7 mouse cellular contexts compared by ENCODE assay signal in genomic region chr3:147063578-147064442, GRCm38 (mm10).
DNase-seq lines count a peak whose midpoint lies in the region; ATAC-seq and TF ChIP-seq lines count a peak whose summit lies in the region.

No protein-coding gene starts in this region.

- intact Hi-C loops in left cerebral cortex, postnatal 14 days (cut with DNase I) = no loop called here

- H3K27me3 ChIP-seq in lung, embryonic 15.5 days = no peaks in the 10 kb centered on the region
- no peaks in the 10 kb centered on the region for H3K27me3 ChIP-seq in forebrain, embryonic 16.5 days (replicated peaks; ENCODE audit: control insufficient read depth, insufficient read depth, low read length)
- no peaks in the 10 kb centered on the region for H3K27me3 ChIP-seq in liver, postnatal 0 days (ENCODE audit: insufficient read depth, low read length)

- TF ChIP-seq CTCF in liver, postnatal 0 days (IDR thresholded peaks at IDR 0.05; ENCODE audit: low read depth) = no peak

- TF ChIP-seq EP300 in liver, postnatal 0 days (IDR thresholded peaks at IDR 0.05; ENCODE audit: low read depth) = no peak

- 42% methylated on average over 16 of the region's 16 CpGs for WGBS in lung, embryonic 15.5 days
- 20% methylated on average over 16 of the region's 16 CpGs for WGBS in forebrain, embryonic 16.5 days
- WGBS in liver, postnatal 0 days (ENCODE audit: insufficient replicate concordance) = 75% methylated on average over 16 of the region's 16 CpGs

- no peak for DNase-seq in lung, postnatal 25 days (ENCODE audit: low spot score)
- DNase-seq in left cerebral cortex, postnatal 14 days (ENCODE audit: low spot score in 2 of 2) = peak; percentile 36 to 78
- DNase-seq in skeletal muscle tissue, adult 2 months (ENCODE audit: low read depth, low spot score) = peak; percentile 23
- no peak for DNase-seq in liver, postnatal 0 days
- no peak for DNase-seq in layer of hippocampus, adult 8-10 months (ENCODE audit: low spot score in 2 of 2)

- H3K9me3 ChIP-seq in lung, embryonic 15.5 days = no peaks in the 10 kb centered on the region
- no peaks in the 10 kb centered on the region for H3K9me3 ChIP-seq in forebrain, embryonic 16.5 days (ENCODE audit: control insufficient read depth, low read length)
- H3K9me3 ChIP-seq in liver, postnatal 0 days (ENCODE audit: low read length) = no peaks in the 10 kb centered on the region

- no peak overlapping the region for H3K9ac ChIP-seq in lung, embryonic 15.5 days
- no peak overlapping the region for H3K9ac ChIP-seq in forebrain, embryonic 16.5 days (replicated peaks; ENCODE audit: low read depth, low read length)
- H3K9ac ChIP-seq in liver, postnatal 0 days (replicated peaks) = no peak overlapping the region

- no peaks in the 10 kb centered on the region for H3K36me3 ChIP-seq in lung, embryonic 15.5 days
- no peaks in the 10 kb centered on the region for H3K36me3 ChIP-seq in forebrain, embryonic 16.5 days (ENCODE audit: control insufficient read depth, insufficient read depth)
- H3K36me3 ChIP-seq in liver, postnatal 0 days (replicated peaks; ENCODE audit: insufficient read depth, low read length) = no peaks in the 10 kb centered on the region

- peak overlapping the region; percentile 63; the same call in 1 of the 2 replicates for H3K27ac ChIP-seq in lung, embryonic 15.5 days
- peak overlapping the region; percentile 68 for H3K27ac ChIP-seq in forebrain, embryonic 16.5 days (ENCODE audit: low read length)
- H3K27ac ChIP-seq in liver, postnatal 0 days (ENCODE audit: low read depth) = no peak overlapping the region

- H3K4me2 ChIP-seq in lung, embryonic 15.5 days = peak overlapping the region; percentile 20; the same call in 1 of the 2 replicates
- peak overlapping the region; percentile 1 for H3K4me2 ChIP-seq in forebrain, embryonic 16.5 days (ENCODE audit: low read length)
- no peak overlapping the region for H3K4me2 ChIP-seq in liver, postnatal 0 days (ENCODE audit: low read depth, low read length)

- H3K4me3 ChIP-seq in lung, embryonic 15.5 days = no peak overlapping the region
- no peak overlapping the region for H3K4me3 ChIP-seq in forebrain, embryonic 16.5 days (replicated peaks; ENCODE audit: low read length)
- H3K4me3 ChIP-seq in liver, postnatal 0 days (ENCODE audit: low read depth, low read length) = no peak overlapping the region

- ATAC-seq in lung, embryonic 15.5 days (ENCODE audit: borderline replicate concordance, extremely low read depth, low FRiP score, low TSS enrichment) = peak; percentile 93
- peak; percentile 98 for ATAC-seq in forebrain, embryonic 16.5 days
- no peak for ATAC-seq in liver, postnatal 0 days

- peaks cover 8% of the 10 kb centered on the region for H3K4me1 ChIP-seq in lung, embryonic 15.5 days
- peaks cover 14% of the 10 kb centered on the region for H3K4me1 ChIP-seq in forebrain, embryonic 16.5 days (replicated peaks; ENCODE audit: control insufficient read depth, insufficient read depth, low read length)
- H3K4me1 ChIP-seq in liver, postnatal 0 days (ENCODE audit: insufficient read depth) = no peaks in the 10 kb centered on the region

Comparison
In these comparisons a context has a peak if more than half of its experiments do, and no peak if none do; other contexts are left out.
1. DNase-seq: peak in left cerebral cortex, postnatal 14 days (2 of 2) and skeletal muscle tissue, adult 2 months (single experiment); none in lung, postnatal 25 days (single experiment), liver, postnatal 0 days (single experiment) and layer of hippocampus, adult 8-10 months (0 of 2).